Mouse (Mus musculus) kidney, embryonic 15.5 days (tissue): Measurements from ENCODE around the gene Glipr1l2. TPM values are rescaled to one million over a fixed set of nuclear protein-coding genes. Genes with fewer than 3 reads are reported as not detected.
"Not testable (repeated sequence)": the region's sequence is repeated elsewhere in the genome, so short reads cannot be mapped to it uniquely, and the experiment has no call there.

ENCODE experiments used
- ATAC-seq: fragments of 200-750 bp; cut with Nextera tagmentation; replicated peaks from 2 replicates; pipeline ENCODE4 v1.8.0; 2017; ENCODE audit warnings: moderate TSS enrichment; ENCODE audit not compliant: low FRiP score
- H3K27ac ChIP-seq: fragments of 300-500 bp; sonication (generic); 2 replicates; pipeline ENCODE4 v1.5.1; 2015; ENCODE audit warnings: mild to moderate bottlenecking, inconsistent platforms
- H3K27me3 ChIP-seq: fragments of 300-500 bp; sonication (generic); 2 replicates; pipeline ENCODE4 v1.6.1; 2015; ENCODE audit warnings: inconsistent platforms
- H3K36me3 ChIP-seq: fragments of 300-500 bp; sonication (generic); 2 replicates; pipeline ENCODE4 v1.6.1; 2015; ENCODE audit warnings: inconsistent platforms
- H3K4me1 ChIP-seq: fragments of 300-500 bp; sonication (generic); 2 replicates; pipeline ENCODE4 v1.6.1; 2015; ENCODE audit warnings: inconsistent platforms
- H3K4me2 ChIP-seq: fragments of 300-500 bp; sonication (generic); 2 replicates; pipeline ENCODE4 v1.6.1; 2015; ENCODE audit warnings: moderate library complexity, mild to moderate bottlenecking, inconsistent platforms
- H3K4me3 ChIP-seq: fragments of 300-500 bp; sonication (generic); replicated peaks from 2 replicates; pipeline ENCODE4 v1.5.1; 2015; ENCODE audit warnings: mild to moderate bottlenecking, inconsistent platforms
- H3K9ac ChIP-seq: fragments of 300-500 bp; sonication (generic); 2 replicates; pipeline ENCODE4 v1.6.1; 2015; ENCODE audit warnings: mild to moderate bottlenecking, inconsistent platforms
- H3K9me3 ChIP-seq: fragments of 300-500 bp; sonication (generic); replicated peaks from 2 replicates; pipeline ENCODE4 v1.6.1; 2016; ENCODE audit warnings: inconsistent platforms
- WGBS: fragments of 180-500 bp; shearing (Covaris S2); methylation state at CpG from one replicate; pipeline ENCODE4 v1.1.7; 2015; ENCODE audit warnings: mixed read lengths; 5-methylcytosine and 5-hydroxymethylcytosine counted together
- polyA plus RNA-seq: library from polyadenylated mRNA; unstranded; fragments of >200 nt; fragmentation: Nextera tagmentation; extraction: Ambion mirVana; gene quantifications from 2 replicates; pipeline ENCODE4 v1.2.1, GENCODE M21; 2015

Glipr1l2 gene
- polyA plus RNA-seq: not detected in 2 replicates

- no peak within 1 kb of the TSS for H3K27ac ChIP-seq
- no peaks in the 10 kb centered on the region for H3K9me3 ChIP-seq
- H3K9ac ChIP-seq: no peak within 1 kb of the TSS
- no peaks in the 10 kb centered on the region for H3K36me3 ChIP-seq
- H3K4me3 ChIP-seq: no peak within 1 kb of the TSS
- no peak for ATAC-seq
- H3K27me3 ChIP-seq: no peaks in the 10 kb centered on the region
- 93% methylated on average over 14 of the region's 14 CpGs for WGBS
- H3K4me1 ChIP-seq: no peaks in the 10 kb centered on the region
- H3K4me2 ChIP-seq: no peak within 1 kb of the TSS
These were observed at the start of gene Glipr1l2 for GRCm38 (mm10) chr10:112083157-112083556. Gene Glipr1l2, plus strand, starts transcription at chr10:112083354.

- not testable (repeated sequence) for H3K36me3 ChIP-seq, H3K4me3 ChIP-seq, H3K9me3 ChIP-seq, H3K27ac ChIP-seq, ATAC-seq, H3K9ac ChIP-seq, H3K27me3 ChIP-seq, H3K4me1 ChIP-seq, H3K4me2 ChIP-seq
- WGBS: 80% methylated on average over 9 of the region's 9 CpGs
These were observed 39.6 kb upstream of the Glipr1l2 start for GRCm38 (mm10) chr10:112043523-112043922.

GRCm38 (mm10) chr10:112044283-112044682 is 38.9 kb upstream of the Glipr1l2 start:
- not testable (repeated sequence) for H3K4me2 ChIP-seq, H3K9me3 ChIP-seq, H3K4me3 ChIP-seq, H3K4me1 ChIP-seq, H3K27me3 ChIP-seq, H3K27ac ChIP-seq, H3K9ac ChIP-seq, ATAC-seq, H3K36me3 ChIP-seq
- 30% methylated on average over 14 of the region's 14 CpGs for WGBS

GRCm38 (mm10) chr10:112051220-112051619 is 31.9 kb upstream of the Glipr1l2 start:
- Histone ChIP-seq H3K36me3 (no peaks in the 10 kb centered on the region), H3K4me1 (no peaks in the 10 kb centered on the region), H3K4me2 (no peak overlapping the region)

GRCm38 (mm10) chr10:112051956-112052355 is 31.2 kb upstream of the Glipr1l2 start:
- not testable (repeated sequence) for H3K36me3 ChIP-seq, H3K9me3 ChIP-seq, ATAC-seq, H3K27ac ChIP-seq, H3K9ac ChIP-seq, H3K4me3 ChIP-seq, H3K27me3 ChIP-seq, H3K4me2 ChIP-seq, H3K4me1 ChIP-seq
- WGBS: 84% methylated on average over 2 of the region's 2 CpGs

More at GRCm38 (mm10) chr10:112051220-112051619, 31.9 kb upstream of the Glipr1l2 start:
- Histone ChIP-seq H3K9ac (no peak overlapping the region), H3K27ac (no peak overlapping the region), H3K27me3 (no peaks in the 10 kb centered on the region), H3K9me3 (no peaks in the 10 kb centered on the region), H3K4me3 (no peak overlapping the region)
- no peak for ATAC-seq

- H3K27me3 ChIP-seq: no peaks in the 10 kb centered on the region
- ATAC-seq: peak; percentile 95
- H3K36me3 ChIP-seq: no peaks in the 10 kb centered on the region
- no peak within 1 kb of the TSS for H3K9ac ChIP-seq
- WGBS: 54% methylated on average over 14 of the region's 14 CpGs
- no peaks in the 10 kb centered on the region for H3K4me1 ChIP-seq
- H3K9me3 ChIP-seq: no peaks in the 10 kb centered on the region
- H3K4me2 ChIP-seq: no peak within 1 kb of the TSS
- H3K4me3 ChIP-seq: no peak within 1 kb of the TSS
- H3K27ac ChIP-seq: no peak within 1 kb of the TSS
These were observed 23.2 kb upstream of the Glipr1l2 start, which contains the start of gene Glipr1l1 for GRCm38 (mm10) chr10:112059702-112060582. Gene Glipr1l1, plus strand, starts transcription at chr10:112060189.

- H3K9me3 ChIP-seq, H3K4me3 ChIP-seq, ATAC-seq, H3K27ac ChIP-seq, H3K36me3 ChIP-seq, H3K4me2 ChIP-seq, H3K27me3 ChIP-seq, H3K4me1 ChIP-seq, H3K9ac ChIP-seq: not testable (repeated sequence)
- WGBS: 81% methylated on average over 6 of the region's 6 CpGs
These were observed 22.6 kb upstream of the Glipr1l2 start for GRCm38 (mm10) chr10:112060583-112060934.

GRCm38 (mm10) chr10:112080044-112080443 is 3.1 kb upstream of the Glipr1l2 start:
- H3K9me3 ChIP-seq: no peaks in the 10 kb centered on the region
- no peak overlapping the region for H3K4me2 ChIP-seq
- no peak overlapping the region for H3K27ac ChIP-seq
- no peak for ATAC-seq
- no peaks in the 10 kb centered on the region for H3K36me3 ChIP-seq
- no peak overlapping the region for H3K4me3 ChIP-seq
- 58% methylated on average over 2 of the region's 2 CpGs for WGBS
- H3K27me3 ChIP-seq: no peaks in the 10 kb centered on the region
- no peak overlapping the region for H3K9ac ChIP-seq
- no peaks in the 10 kb centered on the region for H3K4me1 ChIP-seq

- H3K9me3 ChIP-seq: peaks cover 11% of the 10 kb centered on the region
- H3K4me3 ChIP-seq, H3K27ac ChIP-seq, H3K4me2 ChIP-seq, H3K4me1 ChIP-seq, H3K9ac ChIP-seq, H3K36me3 ChIP-seq, ATAC-seq, H3K27me3 ChIP-seq: not testable (repeated sequence)
- WGBS: 5% methylated on average over 5 of the region's 5 CpGs
These were observed 22.6 kb downstream of the Glipr1l2 start for GRCm38 (mm10) chr10:112105785-112106184.

- Histone ChIP-seq H3K4me2 (no peak overlapping the region), H3K36me3 (no peaks in the 10 kb centered on the region), H3K27me3 (no peaks in the 10 kb centered on the region), H3K27ac (no peak overlapping the region), H3K4me3 (no peak overlapping the region), H3K4me1 (no peaks in the 10 kb centered on the region), H3K9me3 (no peaks in the 10 kb centered on the region), H3K9ac (no peak overlapping the region)
- WGBS: 94% methylated on average over 7 of the region's 7 CpGs
- ATAC-seq: no peak
These were observed 27.2 kb downstream of the Glipr1l2 start for GRCm38 (mm10) chr10:112110401-112110800.

- H3K27me3 ChIP-seq, H3K4me3 ChIP-seq, H3K36me3 ChIP-seq, H3K27ac ChIP-seq, H3K4me1 ChIP-seq, H3K4me2 ChIP-seq, H3K9ac ChIP-seq, H3K9me3 ChIP-seq: not testable (repeated sequence)
- WGBS: 35% methylated on average over 2 of the region's 2 CpGs
- peak; percentile 84 for ATAC-seq
These were observed 41.9 kb downstream of the Glipr1l2 start for GRCm38 (mm10) chr10:112125090-112125489.

- H3K27me3 ChIP-seq, H3K4me3 ChIP-seq, H3K27ac ChIP-seq, H3K9me3 ChIP-seq, H3K9ac ChIP-seq, H3K4me1 ChIP-seq, ATAC-seq, H3K36me3 ChIP-seq, H3K4me2 ChIP-seq: not testable (repeated sequence)
- 78% methylated on average over 6 of the region's 6 CpGs for WGBS
These were observed 44.6 kb downstream of the Glipr1l2 start for GRCm38 (mm10) chr10:112127682-112128230.
